ENCODE assay signal across 12 mouse cellular contexts in the genomic region with DNA sequence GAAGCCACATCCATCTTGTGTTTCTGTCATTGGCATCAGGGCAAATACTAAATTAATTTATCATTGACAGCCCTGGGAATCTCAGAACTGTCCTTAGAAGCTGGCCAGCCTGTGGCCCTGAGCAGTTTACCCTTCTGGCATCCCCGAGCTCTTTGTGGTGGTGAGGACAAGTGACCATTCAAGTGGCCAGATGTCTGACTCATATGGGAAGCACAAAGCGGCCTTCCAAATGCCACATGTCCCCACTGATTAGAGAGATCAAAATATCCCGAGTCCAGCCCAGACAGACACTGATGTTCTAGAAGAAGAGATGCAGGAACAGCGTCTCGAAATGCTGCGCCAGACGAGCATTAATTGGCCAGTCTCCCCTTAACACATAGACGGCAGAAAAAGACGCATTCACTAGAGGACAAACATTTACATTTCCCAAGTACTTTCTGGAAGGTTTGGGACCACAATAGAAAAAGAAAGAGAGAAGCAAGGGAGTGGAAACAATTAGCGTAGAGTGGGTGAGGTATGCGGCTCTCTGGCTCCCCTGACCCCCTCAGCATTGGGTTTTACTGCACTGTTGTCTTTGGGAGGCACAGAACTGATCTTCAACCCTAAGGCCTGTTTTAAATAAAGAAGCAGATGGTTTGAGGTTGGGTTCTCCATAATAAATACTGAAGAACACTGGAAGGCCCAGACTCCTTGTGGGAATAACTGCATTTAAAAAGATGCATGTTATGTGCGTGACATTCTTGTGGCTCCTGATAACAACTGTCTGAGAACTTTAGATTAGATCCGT. TPM values are rescaled to one million over a fixed set of nuclear protein-coding genes. Genes with fewer than 3 reads are reported as not detected.
DNase-seq lines count a peak whose midpoint lies in the region; ATAC-seq and TF ChIP-seq lines count a peak whose summit lies in the region.
"Had no signal": no experiment of that assay in that cellular context is flagged by ENCODE, and none has a peak within 500 bp of the region (broad histone marks: within the 10 kb centered on the region; RNA-seq: fewer than 3 reads in every experiment).

No protein-coding gene starts in this region.

- no peak for TF ChIP-seq CTCF in olfactory bulb, adult 2 months (IDR thresholded peaks at IDR 0.05; ENCODE audit: insufficient read depth, low read depth, low read length)

- peaks cover 4% of the 10 kb centered on the region; the same call in 1 of the 2 replicates for H3K36me3 ChIP-seq in heart, embryonic 10.5 days
- no peaks in the 10 kb centered on the region for H3K36me3 ChIP-seq in midbrain, embryonic 10.5 days
- no peaks in the 10 kb centered on the region for H3K36me3 ChIP-seq in midbrain, embryonic 14.5 days (ENCODE audit: control insufficient read depth, insufficient read depth, low read length)
- 0 out of 2 replicates have a peak, but pooled peaks cover 2% of the 10 kb centered on the region for H3K36me3 ChIP-seq in embryonic facial prominence, embryonic 13.5 days

- H3K4me1 ChIP-seq in heart, embryonic 10.5 days = peaks cover 83% of the 10 kb centered on the region
- H3K4me1 ChIP-seq in midbrain, embryonic 10.5 days = peaks cover 57% of the 10 kb centered on the region
- peaks cover 16% of the 10 kb centered on the region; the same call in 1 of the 2 replicates for H3K4me1 ChIP-seq in midbrain, embryonic 14.5 days (ENCODE audit: control insufficient read depth, insufficient read depth, low read length)
- H3K4me1 ChIP-seq in embryonic facial prominence, embryonic 13.5 days = peaks cover 61% of the 10 kb centered on the region
- peaks cover 20% of the 10 kb centered on the region for H3K4me1 ChIP-seq in olfactory bulb, adult 2 months (ENCODE audit: control insufficient read depth, insufficient read depth, low read length)

- H3K9me3 ChIP-seq in heart, embryonic 10.5 days = no peaks in the 10 kb centered on the region
- H3K9me3 ChIP-seq in midbrain, embryonic 10.5 days (replicated peaks) = no peaks in the 10 kb centered on the region
- no peaks in the 10 kb centered on the region for H3K9me3 ChIP-seq in midbrain, embryonic 14.5 days (ENCODE audit: control insufficient read depth, low read length)
- no peaks in the 10 kb centered on the region for H3K9me3 ChIP-seq in embryonic facial prominence, embryonic 13.5 days

- no peak overlapping the region for H3K4me3 ChIP-seq in heart, embryonic 10.5 days
- no peak overlapping the region for H3K4me3 ChIP-seq in midbrain, embryonic 10.5 days
- no peak overlapping the region for H3K4me3 ChIP-seq in midbrain, embryonic 14.5 days (replicated peaks; ENCODE audit: low read depth, low read length)
- no peak overlapping the region for H3K4me3 ChIP-seq in embryonic facial prominence, embryonic 13.5 days
- no peak overlapping the region for H3K4me3 ChIP-seq in olfactory bulb, adult 2 months (ENCODE audit: insufficient read depth, low read depth, low read length)
- H3K4me3 ChIP-seq: left cerebral cortex, adult 2 months had no signal

- H3K27ac ChIP-seq in heart, embryonic 10.5 days = peak overlapping the region; percentile 83
- H3K27ac ChIP-seq in midbrain, embryonic 10.5 days (replicated peaks) = peak overlapping the region; percentile 84
- H3K27ac ChIP-seq in midbrain, embryonic 14.5 days (replicated peaks; ENCODE audit: low read depth, low read length) = no peak overlapping the region
- H3K27ac ChIP-seq in embryonic facial prominence, embryonic 13.5 days = peak overlapping the region; percentile 77
- peak overlapping the region; percentile 53; the same call in 1 of the 2 replicates for H3K27ac ChIP-seq in olfactory bulb, adult 2 months (ENCODE audit: insufficient read depth, low read depth, low read length)
- H3K27ac ChIP-seq: left cerebral cortex, adult 2 months had no signal

- DNase-seq in heart, embryonic 10.5 days (ENCODE audit: low spot score) = no peak
- no peak for DNase-seq in heart, postnatal 25 days (ENCODE audit: low spot score)
- no peak for DNase-seq in midbrain, embryonic 10.5 days (ENCODE audit: low spot score)
- DNase-seq in midbrain, embryonic 14.5 days = no peak
- no peak for DNase-seq in thymus, postnatal 10 days (ENCODE audit: low spot score in 2 of 2)
- DNase-seq: cerebellum, adult 2 months; kidney, adult 11 months; lung, postnatal 14 days had no signal

- no peaks in the 10 kb centered on the region for H3K27me3 ChIP-seq in heart, embryonic 10.5 days (ENCODE audit: insufficient read depth, poor library complexity, severe bottlenecking)
- H3K27me3 ChIP-seq in midbrain, embryonic 10.5 days (ENCODE audit: low read depth, poor library complexity, severe bottlenecking) = peaks cover 16% of the 10 kb centered on the region
- H3K27me3 ChIP-seq in midbrain, embryonic 14.5 days (ENCODE audit: control insufficient read depth, insufficient read depth, low read length) = no peaks in the 10 kb centered on the region
- no peaks in the 10 kb centered on the region for H3K27me3 ChIP-seq in embryonic facial prominence, embryonic 13.5 days

- no peak overlapping the region for H3K4me2 ChIP-seq in midbrain, embryonic 14.5 days (ENCODE audit: low read length)
- peak overlapping the region; percentile 9 for H3K4me2 ChIP-seq in embryonic facial prominence, embryonic 13.5 days

- intact Hi-C loops in heart, postnatal 25 days (cut with DNase I) = loop anchor here (2.0 to 5.0 kb wide), 2 partner anchors 19 to 46 kb away; no protein-coding TSS in a partner anchor

- no peak for TF ChIP-seq POLR2A in olfactory bulb, adult 2 months (IDR thresholded peaks at IDR 0.05; ENCODE audit: insufficient read depth, low read depth, low read length)

- H3K9ac ChIP-seq in midbrain, embryonic 14.5 days (replicated peaks; ENCODE audit: low read length) = no peak overlapping the region
- no peak overlapping the region for H3K9ac ChIP-seq in embryonic facial prominence, embryonic 13.5 days

- WGBS in heart, embryonic 10.5 days = 40% methylated on average over 13 of the region's 13 CpGs
- 67% methylated on average over 13 of the region's 13 CpGs for WGBS in midbrain, embryonic 10.5 days
- 64% methylated on average over 13 of the region's 13 CpGs for WGBS in midbrain, embryonic 14.5 days
- WGBS in embryonic facial prominence, embryonic 13.5 days = 24% methylated on average over 13 of the region's 13 CpGs
- 80% methylated on average over 13 of the region's 13 CpGs for WGBS in olfactory bulb, adult 2 months

- no peak for ATAC-seq in midbrain, embryonic 14.5 days (ENCODE audit: low FRiP score, low TSS enrichment)
- no peak for ATAC-seq in embryonic facial prominence, embryonic 13.5 days (ENCODE audit: insufficient number of reproducible peaks, insufficient read depth, low FRiP score, low TSS enrichment, low read depth)
- no peak for ATAC-seq in erythroid progenitor cell, adult 5-6 weeks (replicated peaks; ENCODE audit: low FRiP score, poor library complexity, severe bottlenecking)

RNA-seq across cellular contexts. Expression of gene Col4a1, which starts 50.9 kb away (rescaled TPM):
- 143 and 257 TPM in 2 replicates for polyA plus RNA-seq in heart, embryonic 10.5 days (2016; fragmentation: Nextera tagmentation; extraction: Ambion mirVana)
- 100 to 1,000 TPM; 537 to 622 TPM for total RNA-seq in heart, postnatal 25 days (2021)
- 113 and 146 TPM in 2 replicates for polyA plus RNA-seq in midbrain, embryonic 10.5 days (2016; fragmentation: Nextera tagmentation; extraction: Ambion mirVana)
- polyA plus RNA-seq in midbrain, embryonic 14.5 days (2014; fragmentation: Nextera tagmentation; extraction: Ambion mirVana) = 38.1 and 123 TPM in 2 replicates
- polyA plus RNA-seq in embryonic facial prominence, embryonic 13.5 days (2015; fragmentation: Nextera tagmentation; extraction: Ambion mirVana) = 121 and 137 TPM in 2 replicates
- not detected in 2 replicates for polyA plus RNA-seq in olfactory bulb, adult 2 months (2012; ENCODE audit: insufficient read depth, insufficient read length, low replicate concordance, missing spikeins)
- 1.1 TPM in 1 of 2 replicates, not detected in the other for total RNA-seq in erythroid progenitor cell, adult 5-6 weeks (2015; ENCODE audit: low replicate concordance)
- 0.39 TPM in 1 of 2 replicates, not detected in the other for total RNA-seq in erythroid progenitor cell, adult 5-6 weeks (2017; ENCODE audit: low replicate concordance)

RNA-seq across cellular contexts. Expression of gene Col4a2, which starts 50.9 kb away (rescaled TPM):
- polyA plus RNA-seq in heart, embryonic 10.5 days (2016; fragmentation: Nextera tagmentation; extraction: Ambion mirVana) = 54.9 and 97.0 TPM in 2 replicates
- total RNA-seq in heart, postnatal 25 days (2021) = 100 to 1,000 TPM; 292 to 338 TPM
- 43.7 and 53.1 TPM in 2 replicates for polyA plus RNA-seq in midbrain, embryonic 10.5 days (2016; fragmentation: Nextera tagmentation; extraction: Ambion mirVana)
- polyA plus RNA-seq in midbrain, embryonic 14.5 days (2014; fragmentation: Nextera tagmentation; extraction: Ambion mirVana) = 15.0 and 40.7 TPM in 2 replicates
- 58.8 and 62.0 TPM in 2 replicates for polyA plus RNA-seq in embryonic facial prominence, embryonic 13.5 days (2015; fragmentation: Nextera tagmentation; extraction: Ambion mirVana)
- polyA plus RNA-seq in olfactory bulb, adult 2 months (2012; ENCODE audit: insufficient read depth, insufficient read length, low replicate concordance, missing spikeins) = not detected in 2 replicates
- total RNA-seq in erythroid progenitor cell, adult 5-6 weeks (2015; ENCODE audit: low replicate concordance) = not detected in 2 replicates
- total RNA-seq in erythroid progenitor cell, adult 5-6 weeks (2017; ENCODE audit: low replicate concordance) = 0.23 and 0.39 TPM in 2 replicates

Comparison
In these comparisons a context has a peak if more than half of its experiments do, and no peak if none do; other contexts are left out.
1. RNA of gene Col4a2, which starts 50.9 kb away (polyA plus RNA-seq): 58.8 to 62.0 TPM in embryonic facial prominence, embryonic 13.5 days, 54.9 to 97.0 TPM in heart, embryonic 10.5 days, 43.7 to 53.1 TPM in midbrain, embryonic 10.5 days and 15.0 to 40.7 TPM in midbrain, embryonic 14.5 days; not detected in olfactory bulb, adult 2 months; every median in the first group is over 10 times any median in the second.